Mouse (Mus musculus) hindbrain, embryonic 11.5 days (tissue): ENCODE measurements around the gene Rab40c. TPM values are rescaled to one million over a fixed set of nuclear protein-coding genes. Genes with fewer than 3 reads are reported as not detected.

Experiments used
- ATAC-seq: fragments of 200-750 bp; cut with Nextera tagmentation; 2 replicates; pipeline ENCODE4 v1.8.0; 2017; ENCODE audit warnings: mild to moderate bottlenecking, moderate TSS enrichment, moderate library complexity; ENCODE audit not compliant: low FRiP score
- DNase-seq: peaks from one replicate; pipeline ENCODE4 v3.0.0-alpha.2; 2015; ENCODE audit warnings: low spot score
- H3K27ac ChIP-seq: fragments of 300-500 bp; sonication (generic); 2 replicates; pipeline ENCODE4 v1.5.1; 2014; ENCODE audit warnings: mild to moderate bottlenecking, low read depth, low read length
- H3K27me3 ChIP-seq: fragments of 300-500 bp; sonication (generic); 2 replicates; pipeline ENCODE4 v1.6.1; 2014; ENCODE audit warnings: mild to moderate bottlenecking, low read length, moderate library complexity, mixed read lengths; ENCODE audit not compliant: control insufficient read depth, insufficient read depth
- H3K36me3 ChIP-seq: fragments of 300-500 bp; sonication (generic); 2 replicates; pipeline ENCODE4 v1.6.1; 2014; ENCODE audit warnings: mild to moderate bottlenecking, low read length, moderate library complexity, mixed read lengths; ENCODE audit not compliant: control insufficient read depth, insufficient read depth
- H3K4me1 ChIP-seq: fragments of 300-500 bp; sonication (generic); replicated peaks from 2 replicates; pipeline ENCODE4 v1.6.1; 2014; ENCODE audit warnings: low read length, mixed read lengths; ENCODE audit not compliant: control insufficient read depth, insufficient read depth
- H3K4me2 ChIP-seq: fragments of 300-500 bp; sonication (generic); replicated peaks from 2 replicates; pipeline ENCODE4 v1.6.1; 2014; ENCODE audit warnings: mild to moderate bottlenecking, low read depth, low read length
- H3K4me3 ChIP-seq: fragments of 300-500 bp; sonication (generic); 2 replicates; pipeline ENCODE4 v1.5.1; 2014; ENCODE audit warnings: low read depth, low read length
- H3K9ac ChIP-seq: fragments of 300-500 bp; sonication (generic); 2 replicates; pipeline ENCODE4 v1.6.1; 2014; ENCODE audit warnings: low read depth, low read length
- H3K9me3 ChIP-seq: fragments of 300-500 bp; sonication (generic); 2 replicates; pipeline ENCODE4 v1.6.1; 2016; ENCODE audit warnings: low read length; ENCODE audit not compliant: control insufficient read depth
- WGBS: fragments of 180-500 bp; shearing (Covaris S2); extraction: QIAGEN DNeasy Blood & Tissue Kit; methylation state at CpG from one replicate; pipeline ENCODE4 v1.1.7; 2014; 5-methylcytosine and 5-hydroxymethylcytosine counted together
- polyA plus RNA-seq: library from polyadenylated mRNA; unstranded; fragments of >200 nt; fragmentation: Nextera tagmentation; extraction: Ambion mirVana; gene quantifications from 2 replicates; pipeline ENCODE4 v1.2.1, GENCODE M21; 2014

Gene Rab40c
- polyA plus RNA-seq, 1 experiment from 2014 or later = 19.1 TPM

GRCm38 (mm10) chr17:25943769-25944168 lies 24.2 kb upstream of the Rab40c start:
- Histone ChIP-seq H3K27ac (no peak overlapping the region), H3K9me3 (no peaks in the 10 kb centered on the region), H3K4me2 (no peak overlapping the region), H3K27me3 (no peaks in the 10 kb centered on the region), H3K9ac (no peak overlapping the region), H3K4me1 (peaks cover 4% of the 10 kb centered on the region), H3K4me3 (no peak overlapping the region), H3K36me3 (no peaks in the 10 kb centered on the region)
- ATAC-seq (no peak), DNase-seq (no peak)
- 78% methylated on average over 9 of the region's 9 CpGs for WGBS

- ATAC-seq = no peak
- H3K27me3 ChIP-seq = no peaks in the 10 kb centered on the region
- WGBS = 87% methylated on average over 3 of the region's 3 CpGs
- no peak overlapping the region for H3K4me2 ChIP-seq
- no peaks in the 10 kb centered on the region for H3K36me3 ChIP-seq
- no peak overlapping the region; the same call in 1 of the 2 replicates for H3K27ac ChIP-seq
- no peak overlapping the region for H3K9ac ChIP-seq
- no peaks in the 10 kb centered on the region for H3K9me3 ChIP-seq
- no peak for DNase-seq
- no peak overlapping the region for H3K4me3 ChIP-seq
- H3K4me1 ChIP-seq = peaks cover 4% of the 10 kb centered on the region
Measured at GRCm38 (mm10) chr17:25943221-25943620, 23.7 kb upstream of the Rab40c start.

- peaks cover 4% of the 10 kb centered on the region for H3K4me1 ChIP-seq
- H3K4me2 ChIP-seq = no peak overlapping the region
- no peaks in the 10 kb centered on the region for H3K27me3 ChIP-seq
- DNase-seq (no peak), ATAC-seq (no peak)
- H3K9ac ChIP-seq = no peak overlapping the region
- H3K36me3 ChIP-seq = no peaks in the 10 kb centered on the region
- 83% methylated on average over 2 of the region's 2 CpGs for WGBS
- peak overlapping the region; percentile 13; the same call in 1 of the 2 replicates for H3K4me3 ChIP-seq
- no peaks in the 10 kb centered on the region for H3K9me3 ChIP-seq
- no peak overlapping the region; the same call in 1 of the 2 replicates for H3K27ac ChIP-seq
Measured at GRCm38 (mm10) chr17:25942597-25943151, 23.1 kb upstream of the Rab40c start.

- ATAC-seq (peak; percentile 66), DNase-seq (peak; percentile 83)
- 3% methylated on average over 54 of the region's 54 CpGs for WGBS
- Histone ChIP-seq H3K9ac (peak overlapping the region; percentile 95), H3K36me3 (0 out of 2 replicates have a peak, but pooled peaks cover 1% of the 10 kb centered on the region), H3K27me3 (no peaks in the 10 kb centered on the region), H3K4me2 (peak overlapping the region; percentile 72), H3K4me1 (peaks cover 4% of the 10 kb centered on the region), H3K9me3 (no peaks in the 10 kb centered on the region), H3K27ac (peak overlapping the region; percentile 75), H3K4me3 (peak overlapping the region; percentile 76)
Measured at GRCm38 (mm10) chr17:25941511-25942241, 22.1 kb upstream of the Rab40c start.

- Histone ChIP-seq H3K27me3 (no peaks in the 10 kb centered on the region), H3K9me3 (no peaks in the 10 kb centered on the region), H3K4me1 (no peaks in the 10 kb centered on the region), H3K4me3 (no peak overlapping the region), H3K9ac (no peak overlapping the region), H3K4me2 (no peak overlapping the region), H3K27ac (no peak overlapping the region), H3K36me3 (peaks cover 8% of the 10 kb centered on the region; the same call in 1 of the 2 replicates)
- ATAC-seq (no peak), DNase-seq (no peak)
- WGBS = 78% methylated on average over 1 of the region's 1 CpGs
Measured at GRCm38 (mm10) chr17:25934526-25934925, 15.0 kb upstream of the Rab40c start.

GRCm38 (mm10) chr17:25925348-25925747 lies 5.8 kb upstream of the Rab40c start:
- Histone ChIP-seq H3K4me1 (0 out of 2 replicates have a peak, but pooled peaks cover 2% of the 10 kb centered on the region), H3K9ac (no peak overlapping the region), H3K27me3 (no peaks in the 10 kb centered on the region), H3K36me3 (0 out of 2 replicates have a peak, but pooled peaks cover 2% of the 10 kb centered on the region), H3K9me3 (no peaks in the 10 kb centered on the region), H3K4me3 (no peak overlapping the region), H3K27ac (no peak overlapping the region), H3K4me2 (no peak overlapping the region)
- WGBS = 82% methylated on average over 2 of the region's 2 CpGs
- ATAC-seq (no peak), DNase-seq (no peak)

GRCm38 (mm10) chr17:25922120-25922519 lies 2.6 kb upstream of the Rab40c start:
- Histone ChIP-seq H3K4me2 (no peak overlapping the region), H3K9me3 (no peaks in the 10 kb centered on the region), H3K4me3 (no peak overlapping the region), H3K27me3 (no peaks in the 10 kb centered on the region), H3K9ac (no peak overlapping the region), H3K4me1 (peaks cover 10% of the 10 kb centered on the region), H3K36me3 (no peaks in the 10 kb centered on the region), H3K27ac (no peak overlapping the region)
- 86% methylated on average over 5 of the region's 5 CpGs for WGBS
- no peak for DNase-seq
- no peak for ATAC-seq

- Histone ChIP-seq H3K9me3 (no peaks in the 10 kb centered on the region), H3K4me2 (peak overlapping the region; percentile 59), H3K4me1 (peaks cover 10% of the 10 kb centered on the region), H3K9ac (peak overlapping the region; percentile 61), H3K27me3 (no peaks in the 10 kb centered on the region), H3K36me3 (no peaks in the 10 kb centered on the region), H3K4me3 (peak overlapping the region; percentile 94), H3K27ac (peak overlapping the region; percentile 70)
- ATAC-seq (peak; percentile 99), DNase-seq (peak; percentile 99)
- WGBS = under 1% methylated on average over 37 of the region's 40 CpGs
Measured at GRCm38 (mm10) chr17:25919786-25920642, 487 bp upstream of the Rab40c start.
